Comparison of ENCODE assay signal across 7 mouse cellular contexts in genomic region chr11:6406251-6407161, GRCm38 (mm10). TPM values are rescaled to one million over a fixed set of nuclear protein-coding genes. Genes with fewer than 3 reads are reported as not detected.
DNase-seq lines count a peak whose midpoint lies in the region; ATAC-seq and TF ChIP-seq lines count a peak whose summit lies in the region.

No protein-coding gene starts in this region.

- H3K9ac ChIP-seq in hindbrain, embryonic 11.5 days (ENCODE audit: low read depth, low read length): no peak overlapping the region
- H3K9ac ChIP-seq in limb, embryonic 11.5 days (ENCODE audit: low read length): no peak overlapping the region
- H3K9ac ChIP-seq in midbrain, embryonic 15.5 days: no peak overlapping the region

- H3K4me3 ChIP-seq in cerebellum, adult 2 months (replicated peaks; ENCODE audit: insufficient read depth, low read depth, low read length): no peak overlapping the region
- H3K4me3 ChIP-seq in hindbrain, embryonic 11.5 days (ENCODE audit: low read depth, low read length): no peak overlapping the region
- H3K4me3 ChIP-seq in limb, embryonic 11.5 days (ENCODE audit: low read depth, low read length): no peak overlapping the region
- H3K4me3 ChIP-seq in midbrain, embryonic 15.5 days: no peak overlapping the region

- no peak for TF ChIP-seq CTCF in cerebellum, adult 2 months (IDR thresholded peaks at IDR 0.05; ENCODE audit: borderline replicate concordance, insufficient read depth, low read depth, low read length)

- peak overlapping the region; percentile 90 for H3K27ac ChIP-seq in cerebellum, adult 2 months (ENCODE audit: insufficient read depth, low read length)
- H3K27ac ChIP-seq in hindbrain, embryonic 11.5 days (ENCODE audit: low read depth, low read length): peak overlapping the region; percentile 39; the same call in 1 of the 2 replicates
- H3K27ac ChIP-seq in limb, embryonic 11.5 days (replicated peaks; ENCODE audit: low read depth, low read length): peak overlapping the region; percentile 70
- peak overlapping the region; percentile 58 for H3K27ac ChIP-seq in midbrain, embryonic 15.5 days

- no peaks in the 10 kb centered on the region for H3K9me3 ChIP-seq in hindbrain, embryonic 11.5 days (ENCODE audit: control insufficient read depth, low read length)
- H3K9me3 ChIP-seq in limb, embryonic 11.5 days (ENCODE audit: control insufficient read depth, low read length): no peaks in the 10 kb centered on the region
- H3K9me3 ChIP-seq in midbrain, embryonic 15.5 days: no peaks in the 10 kb centered on the region

- no peak overlapping the region for H3K4me2 ChIP-seq in hindbrain, embryonic 11.5 days (replicated peaks; ENCODE audit: low read depth, low read length)
- H3K4me2 ChIP-seq in limb, embryonic 11.5 days (ENCODE audit: low read depth, severe bottlenecking): peak overlapping the region; percentile 28; the same call in 1 of the 2 replicates
- no peak overlapping the region for H3K4me2 ChIP-seq in midbrain, embryonic 15.5 days

- peak; percentile 19 for DNase-seq in ZHBTc4 (ENCODE audit: low read depth, low spot score)
- peak; percentile 81 to 84 for DNase-seq in cerebellum, adult 2 months
- peak; percentile 57 for DNase-seq in forelimb bud, embryonic 11.5 days (ENCODE audit: low read depth, low spot score)
- DNase-seq in hindbrain, embryonic 11.5 days (ENCODE audit: low spot score): no peak
- peak; percentile 68 for DNase-seq in limb, embryonic 11.5 days (ENCODE audit: low spot score)
- peak; percentile 45 for DNase-seq in urinary bladder, adult 2 months (ENCODE audit: low spot score)

- no peaks in the 10 kb centered on the region for H3K27me3 ChIP-seq in cerebellum, adult 2 months (ENCODE audit: control insufficient read depth, insufficient read depth, low read length)
- H3K27me3 ChIP-seq in hindbrain, embryonic 11.5 days (ENCODE audit: control insufficient read depth, insufficient read depth, low read length): no peaks in the 10 kb centered on the region
- H3K27me3 ChIP-seq in limb, embryonic 11.5 days (ENCODE audit: control insufficient read depth, insufficient read depth, low read length): no peaks in the 10 kb centered on the region
- H3K27me3 ChIP-seq in midbrain, embryonic 15.5 days (replicated peaks): no peaks in the 10 kb centered on the region

- H3K4me1 ChIP-seq in cerebellum, adult 2 months (ENCODE audit: control insufficient read depth, insufficient read depth, low read length): peaks cover 35% of the 10 kb centered on the region
- H3K4me1 ChIP-seq in hindbrain, embryonic 11.5 days (replicated peaks; ENCODE audit: control insufficient read depth, insufficient read depth, low read length): 0 out of 2 replicates have a peak, but pooled peaks cover 2% of the 10 kb centered on the region
- peaks cover 23% of the 10 kb centered on the region for H3K4me1 ChIP-seq in limb, embryonic 11.5 days (ENCODE audit: control insufficient read depth, insufficient read depth, low read length)
- peaks cover 7% of the 10 kb centered on the region for H3K4me1 ChIP-seq in midbrain, embryonic 15.5 days

- WGBS in cerebellum, adult 2 months: 15% methylated on average over 14 of the region's 14 CpGs
- 47% methylated on average over 14 of the region's 14 CpGs for WGBS in hindbrain, embryonic 11.5 days
- 33% methylated on average over 14 of the region's 14 CpGs for WGBS in limb, embryonic 11.5 days
- 48% methylated on average over 14 of the region's 14 CpGs for WGBS in midbrain, embryonic 15.5 days

- ATAC-seq in hindbrain, embryonic 11.5 days (ENCODE audit: low FRiP score): peak; percentile 33; the same call in 1 of the 2 replicates
- peak; percentile 65 for ATAC-seq in limb, embryonic 11.5 days (ENCODE audit: insufficient number of reproducible peaks, low FRiP score, low TSS enrichment, low read depth)
- peak; percentile 38 for ATAC-seq in midbrain, embryonic 15.5 days (replicated peaks)

- peaks cover 21% of the 10 kb centered on the region; the same call in 1 of the 2 replicates for H3K36me3 ChIP-seq in hindbrain, embryonic 11.5 days (ENCODE audit: control insufficient read depth, insufficient read depth, low read length)
- H3K36me3 ChIP-seq in limb, embryonic 11.5 days (ENCODE audit: control insufficient read depth, insufficient read depth, low read length): peaks cover 25% of the 10 kb centered on the region
- H3K36me3 ChIP-seq in midbrain, embryonic 15.5 days (replicated peaks): peaks cover 47% of the 10 kb centered on the region

- 0 out of 2 replicates have a peak, but pooled peaks have one; percentile 17 for TF ChIP-seq POLR2A in cerebellum, adult 2 months (IDR thresholded peaks at IDR 0.05; ENCODE audit: borderline replicate concordance, insufficient read depth, low read length)

RNA-seq across cellular contexts. Expression of gene Ppia, which starts 8.7 kb away (rescaled TPM):
- polyA plus RNA-seq in cerebellum, adult 2 months (2012; rRNA removed): 2,288 and 2,321 TPM in 2 replicates
- polyA plus RNA-seq in hindbrain, embryonic 11.5 days (2014; fragmentation: Nextera tagmentation; extraction: Ambion mirVana): 5,018 and 5,123 TPM in 2 replicates
- 5,871 and 5,955 TPM in 2 replicates for polyA plus RNA-seq in limb, embryonic 11.5 days (2014; fragmentation: Nextera tagmentation; extraction: Ambion mirVana)
- 3,416 and 3,418 TPM in 2 replicates for polyA plus RNA-seq in midbrain, embryonic 15.5 days (2015; fragmentation: Nextera tagmentation; extraction: Ambion mirVana)
- polyA plus RNA-seq in urinary bladder, adult 2 months (2012; rRNA removed): 1,961 and 2,442 TPM in 2 replicates

RNA-seq across cellular contexts. Expression of gene Zmiz2, which starts 17.6 kb away (rescaled TPM):
- 90.4 and 92.2 TPM in 2 replicates for polyA plus RNA-seq in cerebellum, adult 2 months (2012; rRNA removed)
- polyA plus RNA-seq in hindbrain, embryonic 11.5 days (2014; fragmentation: Nextera tagmentation; extraction: Ambion mirVana): 17.7 and 19.3 TPM in 2 replicates
- polyA plus RNA-seq in limb, embryonic 11.5 days (2014; fragmentation: Nextera tagmentation; extraction: Ambion mirVana): 11.2 and 13.5 TPM in 2 replicates
- 39.0 and 41.0 TPM in 2 replicates for polyA plus RNA-seq in midbrain, embryonic 15.5 days (2015; fragmentation: Nextera tagmentation; extraction: Ambion mirVana)
- 12.4 and 33.6 TPM in 2 replicates for polyA plus RNA-seq in urinary bladder, adult 2 months (2012; rRNA removed)

RNA-seq across cellular contexts. Expression of gene H2afv, which starts 37.7 kb away (rescaled TPM):
- 106 and 107 TPM in 2 replicates for polyA plus RNA-seq in cerebellum, adult 2 months (2012; rRNA removed)
- polyA plus RNA-seq in hindbrain, embryonic 11.5 days (2014; fragmentation: Nextera tagmentation; extraction: Ambion mirVana): 784 and 787 TPM in 2 replicates
- 866 and 905 TPM in 2 replicates for polyA plus RNA-seq in limb, embryonic 11.5 days (2014; fragmentation: Nextera tagmentation; extraction: Ambion mirVana)
- 250 and 290 TPM in 2 replicates for polyA plus RNA-seq in midbrain, embryonic 15.5 days (2015; fragmentation: Nextera tagmentation; extraction: Ambion mirVana)
- 97.0 and 110 TPM in 2 replicates for polyA plus RNA-seq in urinary bladder, adult 2 months (2012; rRNA removed)

Comparison
In these comparisons a context has a peak if more than half of its experiments do, and no peak if none do; other contexts are left out.
1. H3K27ac ChIP-seq: peak in every context shown above with its lines; median percentile 90 in cerebellum, adult 2 months; 70 in limb, embryonic 11.5 days; 58 in midbrain, embryonic 15.5 days; 39 in hindbrain, embryonic 11.5 days.